Mouse (Mus musculus) thymus, adult 2 months (tissue): ENCODE measurements around the gene Lpcat3. TPM values are rescaled to one million over a fixed set of nuclear protein-coding genes. Genes with fewer than 3 reads are reported as not detected.

ENCODE experiments used
- DNase-seq: peaks from one replicate; pipeline ENCODE4 v3.0.0; 2021
- H3K27ac ChIP-seq: fragments of 200-500 bp; 2 replicates; pipeline ENCODE4 v1.5.1; 2012; ENCODE audit warnings: low read length, control low read depth; ENCODE audit not compliant: control insufficient read depth, insufficient read depth
- H3K27me3 ChIP-seq: fragments of 200-500 bp; 2 replicates; pipeline ENCODE4 v1.6.1; 2012; ENCODE audit warnings: mild to moderate bottlenecking, low read length, moderate library complexity, mixed read lengths; ENCODE audit not compliant: control insufficient read depth, insufficient read depth
- H3K36me3 ChIP-seq: fragments of 200-500 bp; 2 replicates; pipeline ENCODE4 v1.6.1; 2012; ENCODE audit warnings: mild to moderate bottlenecking, low read length, moderate library complexity; ENCODE audit not compliant: control insufficient read depth, insufficient read depth
- H3K4me1 ChIP-seq: fragments of 200-500 bp; replicated peaks from 2 replicates; pipeline ENCODE4 v1.6.1; 2012; ENCODE audit warnings: low read length; ENCODE audit not compliant: control insufficient read depth, insufficient read depth
- H3K4me3 ChIP-seq: fragments of 200-500 bp; 2 replicates; pipeline ENCODE4 v1.5.1; 2012; ENCODE audit warnings: mild to moderate bottlenecking, low read length, control low read depth, moderate library complexity; ENCODE audit not compliant: control insufficient read depth, insufficient read depth
- CTCF ChIP-seq: fragments of 200-500 bp; IDR thresholded peaks from 2 replicates; pipeline ENCODE4 v1.5.1; 2012; ENCODE audit warnings: mild to moderate bottlenecking, control low read depth, low read length, moderate library complexity, borderline replicate concordance; ENCODE audit not compliant: control insufficient read depth, poor library complexity, insufficient read depth; ENCODE audit errors: extremely low read depth
- POLR2A ChIP-seq: fragments of 200-500 bp; IDR thresholded peaks from 2 replicates; pipeline ENCODE4 v1.6.1; 2012; ENCODE audit warnings: mild to moderate bottlenecking, low read length, control low read depth, moderate library complexity; ENCODE audit not compliant: control insufficient read depth, poor library complexity, insufficient read depth; ENCODE audit errors: extremely low read depth
- WGBS: fragments of 180-500 bp; shearing (Covaris S2); methylation state at CpG from one replicate; pipeline ENCODE4 v1.1.7; 2018; 5-methylcytosine and 5-hydroxymethylcytosine counted together
- polyA plus RNA-seq: library from polyadenylated mRNA; depleted of rRNA; stranded (reverse); fragments of >200 nt; gene quantifications from 2 replicates; pipeline ENCODE4 v1.2.3, GENCODE M21; 2012

The Lpcat3 gene
- polyA plus RNA-seq, 1 experiment: 184 TPM

GRCm38 (mm10) chr6:124742839-124743514 is 80.2 kb downstream of the Lpcat3 start:
- DNase-seq: no peak
- H3K4me1 ChIP-seq: peaks cover 44% of the 10 kb centered on the region
- H3K27me3 ChIP-seq: no peaks in the 10 kb centered on the region
- no peak overlapping the region for H3K27ac ChIP-seq
- H3K36me3 ChIP-seq: no peaks in the 10 kb centered on the region
- no peak overlapping the region for H3K4me3 ChIP-seq
- no peak for TF ChIP-seq POLR2A
- TF ChIP-seq CTCF: no peak
- WGBS: 94% methylated on average over 15 of the region's 15 CpGs

GRCm38 (mm10) chr6:124743647-124744046 is 80.8 kb downstream of the Lpcat3 start:
- no peak for TF ChIP-seq POLR2A
- no peak for TF ChIP-seq CTCF
- 97% methylated on average over 8 of the region's 8 CpGs for WGBS
- Histone ChIP-seq H3K4me1 (peaks cover 37% of the 10 kb centered on the region), H3K36me3 (no peaks in the 10 kb centered on the region), H3K4me3 (no peak overlapping the region), H3K27me3 (no peaks in the 10 kb centered on the region), H3K27ac (no peak overlapping the region)
- no peak for DNase-seq

GRCm38 (mm10) chr6:124744755-124745321 is 82.0 kb downstream of the Lpcat3 start:
- H3K36me3 ChIP-seq: no peaks in the 10 kb centered on the region
- WGBS: 74% methylated on average over 26 of the region's 26 CpGs
- no peaks in the 10 kb centered on the region for H3K27me3 ChIP-seq

GRCm38 (mm10) chr6:124745490-124746295 is 82.9 kb downstream of the Lpcat3 start:
- Histone ChIP-seq H3K4me3 (peak overlapping the region; percentile 72), H3K4me1 (peaks cover 27% of the 10 kb centered on the region), H3K36me3 (no peaks in the 10 kb centered on the region), H3K27ac (peak overlapping the region; percentile 8; the same call in 1 of the 2 replicates), H3K27me3 (no peaks in the 10 kb centered on the region)
- TF ChIP-seq CTCF (peak; percentile 97), POLR2A (peak; percentile 87)
- DNase-seq: peak; percentile 94
- WGBS: 1% methylated on average over 85 of the region's 85 CpGs

More at GRCm38 (mm10) chr6:124744755-124745321, 82.0 kb downstream of the Lpcat3 start:
- Histone ChIP-seq H3K4me1 (peaks cover 25% of the 10 kb centered on the region), H3K4me3 (0 out of 2 replicates have a peak overlapping the region, but pooled peaks have one; percentile 11), H3K27ac (no peak overlapping the region)
- no peak for DNase-seq
- no peak for TF ChIP-seq POLR2A
- no peak for TF ChIP-seq CTCF

GRCm38 (mm10) chr6:124746296-124746605 is 83.4 kb downstream of the Lpcat3 start:
- H3K4me1 ChIP-seq: peaks cover 30% of the 10 kb centered on the region
- H3K27me3 ChIP-seq: no peaks in the 10 kb centered on the region
- WGBS: 14% methylated on average over 8 of the region's 8 CpGs
- H3K27ac ChIP-seq: no peak overlapping the region
- DNase-seq: no peak
- H3K36me3 ChIP-seq: no peaks in the 10 kb centered on the region
- TF ChIP-seq CTCF: no peak
- TF ChIP-seq POLR2A: no peak
- H3K4me3 ChIP-seq: peak overlapping the region; percentile 72

GRCm38 (mm10) chr6:124746654-124747632 is 84.1 kb downstream of the Lpcat3 start:
- Histone ChIP-seq H3K27me3 (no peaks in the 10 kb centered on the region), H3K4me3 (peak overlapping the region; percentile 72; the same call in 1 of the 2 replicates), H3K27ac (no peak overlapping the region), H3K36me3 (no peaks in the 10 kb centered on the region), H3K4me1 (peaks cover 28% of the 10 kb centered on the region)
- TF ChIP-seq CTCF (no peak), POLR2A (no peak)
- 96% methylated on average over 7 of the region's 7 CpGs for WGBS
- no peak for DNase-seq
